Mouse (Mus musculus): ENCODE measurements around the gene Bend3.
A peak's percentile ranks its signal among the peaks of the same experiment; 100 is the strongest.

The Bend3 gene

GRCm38 (mm10) chr10:43527283-43528269 is 48.9 kb downstream of the Bend3 start:
- DNase-seq (ENCODE audit: low spot score): no peak

- no peak for DNase-seq (ENCODE audit: low spot score)
These were observed 55.8 kb downstream of the Bend3 start for GRCm38 (mm10) chr10:43534382-43534781.

GRCm38 (mm10) chr10:43537652-43538051 is 59.0 kb downstream of the Bend3 start:
- no peak for DNase-seq (ENCODE audit: low spot score)

GRCm38 (mm10) chr10:43538831-43539230 is 60.2 kb downstream of the Bend3 start:
- no peak for DNase-seq (ENCODE audit: low spot score)

GRCm38 (mm10) chr10:43539746-43540310 is 61.2 kb downstream of the Bend3 start:
- no peak for DNase-seq (ENCODE audit: low spot score)

GRCm38 (mm10) chr10:43540442-43541152 is 62.0 kb downstream of the Bend3 start, which contains the start of gene 1700021F05Rik:
Gene 1700021F05Rik, minus strand, starts transcription at chr10:43540994.
- DNase-seq (ENCODE audit: low spot score): peak; percentile 98

- no peak for DNase-seq (ENCODE audit: low spot score)
These were observed 62.5 kb downstream of the Bend3 start for GRCm38 (mm10) chr10:43541153-43541544.

GRCm38 (mm10) chr10:43549411-43549810 is 70.8 kb downstream of the Bend3 start:
- no peak for DNase-seq (ENCODE audit: low spot score)

- no peak for DNase-seq (ENCODE audit: low spot score)
These were observed 72.3 kb downstream of the Bend3 start for GRCm38 (mm10) chr10:43550923-43551322.

GRCm38 (mm10) chr10:43551388-43551787 is 72.8 kb downstream of the Bend3 start:
- no peak for DNase-seq (ENCODE audit: low spot score)

GRCm38 (mm10) chr10:43557630-43558165 is 79.1 kb downstream of the Bend3 start:
- DNase-seq (ENCODE audit: low spot score): no peak

- DNase-seq (ENCODE audit: low spot score): no peak
These were observed 80.7 kb downstream of the Bend3 start for GRCm38 (mm10) chr10:43559313-43559712.

GRCm38 (mm10) chr10:43560765-43561164 is 82.1 kb downstream of the Bend3 start:
- DNase-seq (ENCODE audit: low spot score): no peak

- no peak for DNase-seq (ENCODE audit: low spot score)
These were observed 82.7 kb downstream of the Bend3 start for GRCm38 (mm10) chr10:43561311-43561710.
